Mouse (Mus musculus): ENCODE data around the gene Tbc1d2b. TPM values are rescaled to one million over a fixed set of nuclear protein-coding genes. Genes with fewer than 3 reads are reported as not detected.

Tbc1d2b gene
- polyA plus RNA-seq, 1 experiment, result 2.9 TPM

- no peaks in the 10 kb centered on the region for H3K79me2 ChIP-seq (ENCODE audit: control insufficient read depth, insufficient read depth)
- peaks cover 5% of the 10 kb centered on the region for H3K36me3 ChIP-seq (ENCODE audit: control insufficient read depth, insufficient read depth)
- TF ChIP-seq POLR2A (IDR thresholded peaks at IDR 0.05; ENCODE audit: insufficient read length, low read depth) (no peak), MYOG (IDR thresholded peaks at IDR 0.05; ENCODE audit: control insufficient read depth in 1 of 3, insufficient read depth in 1 of 3, insufficient read length in 2 of 3, low read depth in 2 of 3) (no peak), POLR2AphosphoS2 (IDR thresholded peaks at IDR 0.05; ENCODE audit: insufficient read length, low read depth) (no peak), MAX (IDR thresholded peaks at IDR 0.05; ENCODE audit: low read depth) (no peak), REST (IDR thresholded peaks at IDR 0.05; ENCODE audit: insufficient read depth, insufficient read length) (no peak), CEBPB (IDR thresholded peaks at IDR 0.05; ENCODE audit: insufficient read depth, poor library complexity, severe bottlenecking) (no peak), MYOD1 (IDR thresholded peaks at IDR 0.05; ENCODE audit: control insufficient read depth in 1 of 3, insufficient read length in 2 of 3, low read depth in 2 of 3) (no peak), SRF (IDR thresholded peaks at IDR 0.05; ENCODE audit: control insufficient read depth, insufficient read length, low read depth) (no peak), TCF12 (IDR thresholded peaks at IDR 0.05; ENCODE audit: insufficient read depth, poor library complexity, severe bottlenecking) (no peak), USF1 (IDR thresholded peaks at IDR 0.05; ENCODE audit: low read depth) (no peak), TCF3 (IDR thresholded peaks at IDR 0.05; ENCODE audit: insufficient read length, low read depth) (no peak), E2F4 (IDR thresholded peaks at IDR 0.05; ENCODE audit: insufficient read depth) (no peak)
- no peak overlapping the region for H3ac ChIP-seq (ENCODE audit: control insufficient read depth, insufficient read length)
- H3K4me2 ChIP-seq (ENCODE audit: low read depth), result no peak overlapping the region
- H3K4me3 ChIP-seq, result no peak overlapping the region
- no peaks in the 10 kb centered on the region for H3K27me3 ChIP-seq (ENCODE audit: control insufficient read depth, insufficient read depth, insufficient read length)
Observed at GRCm38 (mm10) chr9:90199611-90200010, 71.0 kb downstream of the Tbc1d2b start.

GRCm38 (mm10) chr9:90198531-90199449 is 71.8 kb downstream of the Tbc1d2b start:
- H3K4me3 ChIP-seq, result no peak overlapping the region
- H3K79me2 ChIP-seq (ENCODE audit: control insufficient read depth, insufficient read depth), result no peaks in the 10 kb centered on the region
- no peak overlapping the region for H3K4me2 ChIP-seq (ENCODE audit: low read depth)
- TF ChIP-seq E2F4 (IDR thresholded peaks at IDR 0.05; ENCODE audit: insufficient read depth) (no peak), POLR2A (IDR thresholded peaks at IDR 0.05; ENCODE audit: insufficient read length, low read depth) (no peak), USF1 (IDR thresholded peaks at IDR 0.05; ENCODE audit: low read depth) (peak; percentile 81), MYOD1 (IDR thresholded peaks at IDR 0.05; ENCODE audit: control insufficient read depth in 1 of 3, insufficient read length in 2 of 3, low read depth in 2 of 3) (peak in 1 of 3 experiments; percentile 63), POLR2AphosphoS2 (IDR thresholded peaks at IDR 0.05; ENCODE audit: insufficient read length, low read depth) (no peak), TCF12 (IDR thresholded peaks at IDR 0.05; ENCODE audit: insufficient read depth, poor library complexity, severe bottlenecking) (no peak), REST (IDR thresholded peaks at IDR 0.05; ENCODE audit: insufficient read depth, insufficient read length) (no peak), TCF3 (IDR thresholded peaks at IDR 0.05; ENCODE audit: insufficient read length, low read depth) (no peak), SRF (IDR thresholded peaks at IDR 0.05; ENCODE audit: control insufficient read depth, insufficient read length, low read depth) (no peak), MAX (IDR thresholded peaks at IDR 0.05; ENCODE audit: low read depth) (no peak), MYOG (IDR thresholded peaks at IDR 0.05; ENCODE audit: control insufficient read depth in 1 of 3, insufficient read depth in 1 of 3, insufficient read length in 2 of 3, low read depth in 2 of 3) (peak in 1 of 3 experiments; percentile 34)
- H3K27me3 ChIP-seq (ENCODE audit: control insufficient read depth, insufficient read depth, insufficient read length), result no peaks in the 10 kb centered on the region
- peaks cover 8% of the 10 kb centered on the region for H3K36me3 ChIP-seq (ENCODE audit: control insufficient read depth, insufficient read depth)
- no peak overlapping the region for H3ac ChIP-seq (ENCODE audit: control insufficient read depth, insufficient read length)

- TF ChIP-seq SRF (IDR thresholded peaks at IDR 0.05; ENCODE audit: control insufficient read depth, insufficient read length, low read depth) (no peak), MAX (IDR thresholded peaks at IDR 0.05; ENCODE audit: low read depth) (no peak), E2F4 (IDR thresholded peaks at IDR 0.05; ENCODE audit: insufficient read depth) (no peak), USF1 (IDR thresholded peaks at IDR 0.05; ENCODE audit: low read depth) (no peak), MYOG (IDR thresholded peaks at IDR 0.05; ENCODE audit: control insufficient read depth in 1 of 3, insufficient read depth in 1 of 3, insufficient read length in 2 of 3, low read depth in 2 of 3) (no peak), POLR2A (IDR thresholded peaks at IDR 0.05; ENCODE audit: insufficient read length, low read depth) (no peak)
- Histone ChIP-seq H3K27me3 (ENCODE audit: control insufficient read depth, insufficient read depth, insufficient read length) (no peaks in the 10 kb centered on the region), H3ac (ENCODE audit: control insufficient read depth, insufficient read length) (no peak overlapping the region), H3K4me2 (ENCODE audit: low read depth) (no peak overlapping the region), H3K36me3 (ENCODE audit: control insufficient read depth, insufficient read depth) (peaks cover 8% of the 10 kb centered on the region), H3K4me3 (no peak overlapping the region), H3K79me2 (ENCODE audit: control insufficient read depth, insufficient read depth) (no peaks in the 10 kb centered on the region)
Observed at GRCm38 (mm10) chr9:90197866-90198383, 72.7 kb downstream of the Tbc1d2b start.

GRCm38 (mm10) chr9:90197116-90197665 is 73.4 kb downstream of the Tbc1d2b start:
- peaks cover 8% of the 10 kb centered on the region for H3K36me3 ChIP-seq (ENCODE audit: control insufficient read depth, insufficient read depth)
- H3ac ChIP-seq (ENCODE audit: control insufficient read depth, insufficient read length), result no peak overlapping the region
- no peak overlapping the region for H3K4me2 ChIP-seq (ENCODE audit: low read depth)
- H3K4me3 ChIP-seq, result no peak overlapping the region
- no peaks in the 10 kb centered on the region for H3K27me3 ChIP-seq (ENCODE audit: control insufficient read depth, insufficient read depth, insufficient read length)
- H3K79me2 ChIP-seq (ENCODE audit: control insufficient read depth, insufficient read depth), result no peaks in the 10 kb centered on the region
- TF ChIP-seq POLR2AphosphoS2 (IDR thresholded peaks at IDR 0.05; ENCODE audit: insufficient read length, low read depth) (no peak), TCF12 (IDR thresholded peaks at IDR 0.05; ENCODE audit: insufficient read depth, poor library complexity, severe bottlenecking) (no peak), REST (IDR thresholded peaks at IDR 0.05; ENCODE audit: insufficient read depth, insufficient read length) (no peak), TCF3 (IDR thresholded peaks at IDR 0.05; ENCODE audit: insufficient read length, low read depth) (no peak), MYOD1 (IDR thresholded peaks at IDR 0.05; ENCODE audit: control insufficient read depth in 1 of 3, insufficient read length in 2 of 3, low read depth in 2 of 3) (peak in 1 of 3 experiments; percentile 32), E2F4 (IDR thresholded peaks at IDR 0.05; ENCODE audit: insufficient read depth) (no peak), USF1 (IDR thresholded peaks at IDR 0.05; ENCODE audit: low read depth) (no peak), CEBPB (IDR thresholded peaks at IDR 0.05; ENCODE audit: insufficient read depth, poor library complexity, severe bottlenecking) (no peak), MAX (IDR thresholded peaks at IDR 0.05; ENCODE audit: low read depth) (no peak), MYOG (IDR thresholded peaks at IDR 0.05; ENCODE audit: control insufficient read depth in 1 of 3, insufficient read depth in 1 of 3, insufficient read length in 2 of 3, low read depth in 2 of 3) (peak in 1 of 3 experiments; percentile 13), SRF (IDR thresholded peaks at IDR 0.05; ENCODE audit: control insufficient read depth, insufficient read length, low read depth) (no peak), POLR2A (IDR thresholded peaks at IDR 0.05; ENCODE audit: insufficient read length, low read depth) (no peak)
